Mouse (Mus musculus) lung, embryonic 16.5 days (tissue): ENCODE results near the gene C1ql1. TPM values are rescaled to one million over a fixed set of nuclear protein-coding genes. Genes with fewer than 3 reads are reported as not detected.
"Not testable (repeated sequence)": the region's sequence is repeated elsewhere in the genome, so short reads cannot be mapped to it uniquely, and the experiment has no call there.

Experiments used
- ATAC-seq: fragments of 200-750 bp; cut with Nextera tagmentation; 2 replicates; pipeline ENCODE4 v1.8.0; 2017; ENCODE audit warnings: low read depth, mild to moderate bottlenecking, moderate library complexity
- H3K27ac ChIP-seq: fragments of 300-500 bp; sonication (generic); 2 replicates; pipeline ENCODE4 v1.5.1; 2014; ENCODE audit warnings: mild to moderate bottlenecking, control low read depth, low read length
- H3K27me3 ChIP-seq: fragments of 300-500 bp; sonication (generic); 2 replicates; pipeline ENCODE4 v1.6.1; 2014; ENCODE audit warnings: low read depth, low read length, mixed read lengths; ENCODE audit not compliant: control insufficient read depth, insufficient read depth
- H3K36me3 ChIP-seq: fragments of 300-500 bp; sonication (generic); 2 replicates; pipeline ENCODE4 v1.6.1; 2014; ENCODE audit warnings: low read length; ENCODE audit not compliant: control insufficient read depth, insufficient read depth
- H3K4me1 ChIP-seq: fragments of 300-500 bp; sonication (generic); replicated peaks from 2 replicates; pipeline ENCODE4 v1.6.1; 2014; ENCODE audit warnings: low read length, mixed read lengths; ENCODE audit not compliant: control insufficient read depth, insufficient read depth
- H3K4me2 ChIP-seq: fragments of 300-500 bp; sonication (generic); 2 replicates; pipeline ENCODE4 v1.6.1; 2014; ENCODE audit warnings: low read depth, low read length, control low read depth
- H3K4me3 ChIP-seq: fragments of 300-500 bp; sonication (generic); 2 replicates; pipeline ENCODE4 v1.5.1; 2014; ENCODE audit warnings: mild to moderate bottlenecking, low read length, control low read depth
- H3K9ac ChIP-seq: fragments of 300-500 bp; sonication (generic); 2 replicates; pipeline ENCODE4 v1.6.1; 2014; ENCODE audit warnings: low read length, control low read depth
- H3K9me3 ChIP-seq: fragments of 300-500 bp; sonication (generic); 2 replicates; pipeline ENCODE4 v1.6.1; 2016; ENCODE audit warnings: low read length; ENCODE audit not compliant: control insufficient read depth
- WGBS: fragments of 180-500 bp; shearing (Covaris S2); extraction: QIAGEN DNeasy Blood & Tissue Kit; methylation state at CpG from one replicate; pipeline ENCODE4 v1.1.7; 2014; 5-methylcytosine and 5-hydroxymethylcytosine counted together
- polyA plus RNA-seq: library from polyadenylated mRNA; unstranded; fragments of >200 nt; fragmentation: Nextera tagmentation; extraction: Ambion mirVana; gene quantifications from 2 replicates; pipeline ENCODE4 v1.2.1, GENCODE M21; 2015

The C1ql1 gene
- polyA plus RNA-seq, 1 experiment from 2014 or later = 0.60 TPM

DNA sequence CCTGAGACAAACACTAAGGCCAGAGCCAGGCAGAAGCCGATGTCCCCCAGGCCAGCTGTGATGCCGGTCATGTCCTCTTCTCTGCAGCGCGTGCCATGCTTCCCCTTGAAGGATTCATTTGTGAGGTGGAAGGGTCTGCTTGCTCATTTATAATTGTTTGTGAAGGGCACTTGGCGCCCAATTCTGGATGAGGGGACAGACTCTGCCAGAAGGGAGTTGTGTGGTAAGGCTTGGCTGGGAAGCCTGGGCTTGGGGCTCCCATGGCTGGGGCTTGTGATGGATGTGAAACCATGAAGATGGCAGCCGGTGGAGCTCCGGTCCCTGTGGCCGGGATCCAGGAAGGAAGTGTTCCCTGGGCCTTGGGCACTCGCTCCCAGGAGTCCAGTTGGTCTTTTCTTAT, 37.6 kb upstream of the C1ql1 start:
- H3K27me3 ChIP-seq = peaks cover 4% of the 10 kb centered on the region; the same call in 1 of the 2 replicates
- H3K36me3 ChIP-seq = no peaks in the 10 kb centered on the region
- H3K4me2 ChIP-seq = no peak overlapping the region
- H3K9me3 ChIP-seq = no peaks in the 10 kb centered on the region
- no peak overlapping the region for H3K27ac ChIP-seq
- WGBS = 80% methylated on average over 9 of the region's 9 CpGs
- no peak overlapping the region for H3K9ac ChIP-seq
- H3K4me1 ChIP-seq = no peaks in the 10 kb centered on the region
- no peak for ATAC-seq
- no peak overlapping the region for H3K4me3 ChIP-seq

GRCm38 (mm10) chr11:102981151-102981890, 34.8 kb upstream of the C1ql1 start:
- no peak for ATAC-seq
- Histone ChIP-seq H3K36me3 (no peaks in the 10 kb centered on the region), H3K27ac (no peak overlapping the region), H3K4me1 (no peaks in the 10 kb centered on the region), H3K27me3 (peaks cover 3% of the 10 kb centered on the region; the same call in 1 of the 2 replicates), H3K4me2 (no peak overlapping the region), H3K9me3 (no peaks in the 10 kb centered on the region), H3K4me3 (no peak overlapping the region), H3K9ac (no peak overlapping the region)
- WGBS = 32% methylated on average over 10 of the region's 10 CpGs

DNA sequence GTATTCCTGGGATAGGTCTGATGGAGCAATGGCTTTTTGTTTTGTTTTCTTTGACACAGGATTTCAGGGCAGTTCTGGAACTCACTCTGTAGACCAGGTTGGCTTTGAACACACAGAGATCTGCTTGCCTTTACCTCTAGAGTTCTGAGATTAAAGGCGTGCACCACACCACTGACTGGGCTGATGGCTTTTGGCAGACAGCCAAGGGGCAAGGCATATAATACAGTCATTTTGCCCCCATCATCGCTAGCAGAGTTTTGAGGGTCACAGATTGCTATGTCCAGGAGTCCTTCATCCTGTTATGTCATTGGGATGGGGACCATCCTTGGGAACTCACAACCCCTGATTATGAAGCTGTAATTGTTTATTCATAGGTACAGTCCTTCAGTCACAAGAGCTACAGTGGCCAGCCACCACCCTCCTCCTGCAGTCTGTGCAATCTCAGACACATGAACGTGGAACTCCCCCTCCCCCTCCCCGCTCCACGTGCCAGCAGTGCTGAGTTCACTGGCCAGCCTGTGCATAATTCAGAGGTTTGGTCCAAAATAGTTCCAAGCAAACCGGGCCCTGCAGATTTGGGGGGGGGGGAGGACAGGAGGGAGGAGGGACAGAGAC, 31.7 kb upstream of the C1ql1 start:
- peak; percentile 52; the same call in 1 of the 2 replicates for ATAC-seq

GRCm38 (mm10) chr11:102975966-102976365, 29.5 kb upstream of the C1ql1 start:
- H3K9ac ChIP-seq, ATAC-seq, H3K27ac ChIP-seq, H3K4me1 ChIP-seq, H3K9me3 ChIP-seq, H3K4me3 ChIP-seq, H3K36me3 ChIP-seq, H3K4me2 ChIP-seq, H3K27me3 ChIP-seq: not testable (repeated sequence)
- WGBS = 84% methylated on average over 9 of the region's 9 CpGs

More for the DNA sequence above, 31.7 kb upstream of the C1ql1 start:
- Histone ChIP-seq H3K9me3 (no peaks in the 10 kb centered on the region), H3K4me3 (no peak overlapping the region), H3K4me2 (no peak overlapping the region), H3K4me1 (no peaks in the 10 kb centered on the region), H3K9ac (no peak overlapping the region), H3K27ac (no peak overlapping the region), H3K36me3 (no peaks in the 10 kb centered on the region), H3K27me3 (no peaks in the 10 kb centered on the region)
- 20% methylated on average over 6 of the region's 6 CpGs for WGBS

DNA sequence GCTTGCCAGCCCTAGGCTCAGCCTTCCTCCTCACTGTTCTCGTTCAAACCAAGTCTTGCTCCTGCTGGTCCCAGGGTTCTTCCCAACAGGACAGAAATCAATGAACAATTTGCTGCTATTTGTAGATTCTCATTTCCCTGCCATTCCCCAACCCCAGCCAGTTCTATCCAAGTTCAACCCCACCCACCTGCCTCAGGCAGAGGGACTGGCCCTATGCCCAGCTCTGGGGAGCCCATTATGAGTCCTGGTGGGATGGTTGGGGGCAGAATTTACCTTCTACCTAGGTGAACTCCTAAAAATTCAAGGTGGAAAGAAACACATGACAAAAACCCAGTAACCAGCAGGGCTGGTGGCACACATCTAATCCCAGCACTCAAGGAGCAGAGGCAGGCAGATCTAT, 25.8 kb upstream of the C1ql1 start:
- H3K4me3 ChIP-seq = no peak overlapping the region
- no peaks in the 10 kb centered on the region for H3K27me3 ChIP-seq
- H3K4me2 ChIP-seq = no peak overlapping the region
- ATAC-seq = no peak
- H3K9ac ChIP-seq = no peak overlapping the region
- H3K36me3 ChIP-seq = no peaks in the 10 kb centered on the region
- no peak overlapping the region for H3K27ac ChIP-seq
- no peaks in the 10 kb centered on the region for H3K4me1 ChIP-seq
- 46% methylated on average over 1 of the region's 1 CpGs for WGBS
- H3K9me3 ChIP-seq = no peaks in the 10 kb centered on the region

GRCm38 (mm10) chr11:102971604-102972003, 25.1 kb upstream of the C1ql1 start:
- H3K4me2 ChIP-seq = no peak overlapping the region
- no peak overlapping the region for H3K27ac ChIP-seq
- no peak for ATAC-seq
- H3K4me1 ChIP-seq = no peaks in the 10 kb centered on the region
- no peaks in the 10 kb centered on the region for H3K9me3 ChIP-seq
- no peak overlapping the region for H3K4me3 ChIP-seq
- no peaks in the 10 kb centered on the region for H3K27me3 ChIP-seq
- 23% methylated on average over 5 of the region's 5 CpGs for WGBS
- H3K36me3 ChIP-seq = no peaks in the 10 kb centered on the region
- no peak overlapping the region for H3K9ac ChIP-seq

DNA sequence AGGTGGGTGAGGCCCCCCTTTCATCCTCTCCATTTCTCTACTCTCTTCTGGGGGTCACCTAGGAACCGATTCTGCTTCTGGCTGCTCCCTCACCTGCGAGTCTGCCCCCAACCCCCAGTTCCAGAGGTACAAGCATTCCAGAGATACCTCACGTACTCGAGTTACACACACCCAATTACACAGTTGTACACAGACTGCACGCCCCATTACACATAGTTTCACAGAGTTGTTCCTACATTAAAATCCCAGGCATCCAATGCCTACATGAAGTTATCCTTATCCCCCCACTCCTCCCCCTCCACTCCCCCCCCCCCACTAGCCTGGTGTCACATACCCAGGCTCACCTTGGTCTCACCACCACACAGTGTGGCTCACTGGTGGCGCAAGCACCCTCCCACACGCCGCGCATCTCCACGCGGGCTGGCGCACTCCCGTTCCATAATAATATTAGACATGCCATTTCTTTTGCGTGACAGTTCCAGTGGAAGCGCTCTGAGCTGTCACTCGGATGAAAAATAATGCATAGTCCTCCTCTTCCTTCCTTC, 18.1 kb upstream of the C1ql1 start:
- no peak overlapping the region for H3K4me3 ChIP-seq
- H3K9ac ChIP-seq = no peak overlapping the region
- H3K27me3 ChIP-seq = no peaks in the 10 kb centered on the region; the same call in 1 of the 2 replicates
- H3K27ac ChIP-seq = no peak overlapping the region
- no peaks in the 10 kb centered on the region for H3K36me3 ChIP-seq
- H3K4me1 ChIP-seq = peaks cover 8% of the 10 kb centered on the region; the same call in 1 of the 2 replicates
- no peaks in the 10 kb centered on the region for H3K9me3 ChIP-seq
- 67% methylated on average over 16 of the region's 16 CpGs for WGBS
- H3K4me2 ChIP-seq = no peak overlapping the region
- peak; percentile 80 for ATAC-seq

DNA sequence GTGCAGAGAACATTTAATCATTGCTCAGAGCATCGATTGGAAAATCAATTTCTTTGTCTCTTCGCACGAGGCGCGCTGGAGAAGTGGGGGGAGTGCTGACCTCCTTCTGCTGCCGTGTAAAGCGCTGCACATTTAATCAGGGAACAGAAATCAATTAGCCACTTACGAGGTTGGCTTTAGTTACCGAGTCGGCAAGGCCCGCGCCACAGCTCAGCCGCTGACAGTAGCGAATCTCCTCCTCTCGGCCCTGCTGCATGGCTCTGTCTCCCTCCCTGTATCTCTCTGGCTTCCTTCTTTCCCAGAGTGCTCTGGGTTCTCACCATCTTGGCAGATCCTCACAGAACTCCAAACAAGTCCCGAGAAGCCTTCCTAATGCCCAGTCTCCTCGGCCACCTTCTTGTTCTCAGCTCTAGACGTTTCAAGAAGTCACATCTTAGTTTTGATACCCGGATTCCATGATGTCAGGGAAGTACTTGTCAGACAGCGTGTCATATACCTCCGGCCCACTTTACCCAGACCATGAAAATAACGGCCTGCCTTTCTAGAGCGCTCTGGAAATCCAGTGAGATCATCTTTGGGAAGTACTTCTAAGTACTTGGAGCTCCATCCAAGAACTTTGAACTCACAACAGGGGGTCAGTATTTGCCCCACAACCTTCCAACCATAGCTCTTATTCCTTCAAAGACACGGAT, 17.5 kb upstream of the C1ql1 start:
- H3K27me3 ChIP-seq = no peaks in the 10 kb centered on the region; the same call in 1 of the 2 replicates
- H3K4me3 ChIP-seq = no peak overlapping the region
- H3K4me2 ChIP-seq = peak overlapping the region; percentile 17; the same call in 1 of the 2 replicates
- ATAC-seq = no peak
- H3K27ac ChIP-seq = no peak overlapping the region
- peaks cover 8% of the 10 kb centered on the region; the same call in 1 of the 2 replicates for H3K4me1 ChIP-seq
- no peaks in the 10 kb centered on the region for H3K36me3 ChIP-seq
- H3K9ac ChIP-seq = peak overlapping the region; percentile 35; the same call in 1 of the 2 replicates
- H3K9me3 ChIP-seq = no peaks in the 10 kb centered on the region
- WGBS = 25% methylated on average over 24 of the region's 24 CpGs
